15 mouse cellular contexts compared by ENCODE assay signal in genomic region chr17:46277586-46277985, GRCm38 (mm10). TPM values are rescaled to one million over a fixed set of nuclear protein-coding genes. Genes with fewer than 3 reads are reported as not detected.
DNase-seq lines count a peak whose midpoint lies in the region; ATAC-seq and TF ChIP-seq lines count a peak whose summit lies in the region.
"Had no signal": no experiment of that assay in that cellular context is flagged by ENCODE, and none has a peak within 500 bp of the region (broad histone marks: within the 10 kb centered on the region; RNA-seq: fewer than 3 reads in every experiment).

No protein-coding gene starts in this region.

- H3K9ac ChIP-seq in heart, embryonic 13.5 days = no peak overlapping the region
- H3K9ac ChIP-seq in limb, embryonic 13.5 days = peak overlapping the region; percentile 50; the same call in 1 of the 2 replicates
- H3K9ac ChIP-seq: forebrain, embryonic 13.5 days; lung, embryonic 14.5 days had no signal

- TF ChIP-seq CTCF in C2C12 (IDR thresholded peaks at IDR 0.05; ENCODE audit: control insufficient read depth, insufficient read depth, insufficient read length) = no peak

- H3K4me1 ChIP-seq in heart, embryonic 13.5 days = peaks cover 73% of the 10 kb centered on the region
- H3K4me1 ChIP-seq in heart, embryonic 10.5 days = peaks cover 48% of the 10 kb centered on the region
- peaks cover 62% of the 10 kb centered on the region for H3K4me1 ChIP-seq in limb, embryonic 13.5 days

- H3K27me3 ChIP-seq in heart, embryonic 13.5 days (replicated peaks) = no peaks in the 10 kb centered on the region
- no peaks in the 10 kb centered on the region for H3K27me3 ChIP-seq in heart, embryonic 10.5 days (ENCODE audit: insufficient read depth, poor library complexity, severe bottlenecking)
- no peaks in the 10 kb centered on the region for H3K27me3 ChIP-seq in C2C12 (ENCODE audit: control insufficient read depth, insufficient read depth, insufficient read length)
- H3K27me3 ChIP-seq in limb, embryonic 13.5 days = no peaks in the 10 kb centered on the region
- H3K27me3 ChIP-seq: forebrain, embryonic 13.5 days had no signal

- WGBS in heart, embryonic 13.5 days = 71% methylated on average over 4 of the region's 4 CpGs
- 67% methylated on average over 4 of the region's 4 CpGs for WGBS in heart, embryonic 10.5 days
- 15% methylated on average over 4 of the region's 4 CpGs for WGBS in limb, embryonic 13.5 days

- H3K79me3 ChIP-seq in C2C12 (ENCODE audit: low read depth) = peaks cover 66% of the 10 kb centered on the region

- no peak overlapping the region for H3K4me2 ChIP-seq in heart, embryonic 13.5 days
- peak overlapping the region; percentile 31; the same call in 1 of the 2 replicates for H3K4me2 ChIP-seq in limb, embryonic 13.5 days (replicated peaks)
- H3K4me2 ChIP-seq: forebrain, embryonic 13.5 days; lung, embryonic 14.5 days had no signal

- ATAC-seq in heart, embryonic 13.5 days (ENCODE audit: extremely low read depth, insufficient number of reproducible peaks, low FRiP score, low TSS enrichment) = no peak
- peak; percentile 43; the same call in 1 of the 2 replicates for ATAC-seq in limb, embryonic 13.5 days (ENCODE audit: low FRiP score, low read depth)
- ATAC-seq: forebrain, embryonic 13.5 days had no signal

- H3K79me2 ChIP-seq in C2C12 (ENCODE audit: control insufficient read depth, insufficient read depth) = peaks cover 83% of the 10 kb centered on the region

- no peak overlapping the region for H3K4me3 ChIP-seq in heart, embryonic 13.5 days
- no peak overlapping the region for H3K4me3 ChIP-seq in heart, embryonic 10.5 days
- no peak overlapping the region for H3K4me3 ChIP-seq in C2C12 (ENCODE audit: insufficient read depth, poor library complexity, severe bottlenecking)
- no peak overlapping the region for H3K4me3 ChIP-seq in limb, embryonic 13.5 days
- H3K4me3 ChIP-seq: forebrain, embryonic 13.5 days had no signal

- peaks cover 68% of the 10 kb centered on the region for H3K36me3 ChIP-seq in heart, embryonic 13.5 days
- peaks cover 62% of the 10 kb centered on the region for H3K36me3 ChIP-seq in heart, embryonic 10.5 days
- peaks cover 45% of the 10 kb centered on the region for H3K36me3 ChIP-seq in C2C12 (ENCODE audit: control insufficient read depth, insufficient read depth)
- H3K36me3 ChIP-seq in limb, embryonic 13.5 days = peaks cover 66% of the 10 kb centered on the region

- H3ac ChIP-seq in C2C12 (ENCODE audit: control insufficient read depth, insufficient read length, low read depth) = peak overlapping the region; percentile 62

- no peaks in the 10 kb centered on the region for H3K9me3 ChIP-seq in heart, embryonic 13.5 days
- no peaks in the 10 kb centered on the region for H3K9me3 ChIP-seq in heart, embryonic 10.5 days
- H3K9me3 ChIP-seq in limb, embryonic 13.5 days = no peaks in the 10 kb centered on the region
- H3K9me3 ChIP-seq: forebrain, embryonic 13.5 days had no signal

- H3K27ac ChIP-seq in heart, embryonic 13.5 days (replicated peaks) = peak overlapping the region; percentile 63
- no peak overlapping the region for H3K27ac ChIP-seq in heart, embryonic 10.5 days
- H3K27ac ChIP-seq in limb, embryonic 13.5 days = peak overlapping the region; percentile 67; the same call in 1 of the 2 replicates
- H3K27ac ChIP-seq: forebrain, embryonic 13.5 days had no signal

- DNase-seq in heart, embryonic 10.5 days (ENCODE audit: low spot score) = no peak
- DNase-seq in embryo, embryonic 10.5 days (ENCODE audit: low spot score) = peak; percentile 39
- no peak for DNase-seq in cerebellum, adult 9-11 months
- DNase-seq in adrenal gland, postnatal 14 days = no peak
- no peak for DNase-seq in layer of hippocampus, postnatal 25 days (ENCODE audit: extremely low spot score in 1 of 2, low spot score in 1 of 2)
- DNase-seq: cerebellum, adult 11 months; lung, embryonic 14.5 days had no signal

TF ChIP-seq in C2C12, 6 proteins besides CTCF, POLR2A, EP300 and RAD21:
- TF ChIP-seq CEBPB (IDR thresholded peaks at IDR 0.05; ENCODE audit: low read depth) (no peak), MAX (IDR thresholded peaks at IDR 0.05) (peak; percentile 53), USF1 (IDR thresholded peaks at IDR 0.05; ENCODE audit: low read depth) (no peak), MYOG (IDR thresholded peaks at IDR 0.05; ENCODE audit: control insufficient read depth, extremely low read depth, insufficient read length) (no peak)

RNA-seq across cellular contexts. Expression of gene Tjap1, which starts 5.2 kb away (rescaled TPM):
- polyA plus RNA-seq in heart, embryonic 13.5 days (2015; fragmentation: Nextera tagmentation; extraction: Ambion mirVana) = 35.7 and 37.1 TPM in 2 replicates
- 46.5 and 55.8 TPM in 2 replicates for polyA plus RNA-seq in heart, embryonic 10.5 days (2016; fragmentation: Nextera tagmentation; extraction: Ambion mirVana)
- polyA plus RNA-seq in C2C12 (2012; fragmentation: generic; extraction: Trizol) = 79.3 TPM
- 61.3 and 68.2 TPM in 2 replicates for polyA plus RNA-seq in limb, embryonic 13.5 days (2015; fragmentation: Nextera tagmentation; extraction: Ambion mirVana)
- total RNA-seq in adrenal gland, postnatal 14 days (2021) = 44.1 and 44.2 TPM in 2 replicates
- 10 to 100 TPM; 47.6 to 49.6 TPM for total RNA-seq in layer of hippocampus, postnatal 25 days (2021)

RNA-seq across cellular contexts. Expression of gene Dlk2, which starts 19.6 kb away (rescaled TPM):
- 0.35 and 0.47 TPM in 2 replicates for polyA plus RNA-seq in heart, embryonic 13.5 days (2015; fragmentation: Nextera tagmentation; extraction: Ambion mirVana)
- 0.36 and 0.77 TPM in 2 replicates for polyA plus RNA-seq in heart, embryonic 10.5 days (2016; fragmentation: Nextera tagmentation; extraction: Ambion mirVana)
- polyA plus RNA-seq in C2C12 (2012; fragmentation: generic; extraction: Trizol) = 14.7 TPM
- polyA plus RNA-seq in limb, embryonic 13.5 days (2015; fragmentation: Nextera tagmentation; extraction: Ambion mirVana) = 8.8 and 11.0 TPM in 2 replicates
- 0.41 and 0.44 TPM in 2 replicates for total RNA-seq in adrenal gland, postnatal 14 days (2021)
- total RNA-seq in layer of hippocampus, postnatal 25 days (2021) = 10 to 100 TPM; 45.3 to 47.0 TPM
- total RNA-seq: adrenal gland, postnatal 25 days; megakaryocyte-erythroid progenitor cell, adult 5-6 weeks had no signal
- polyA plus RNA-seq: kidney, embryonic 14.5 days had no signal

RNA-seq across cellular contexts. Expression of gene Lrrc73, which starts 24.3 kb away (rescaled TPM):
- polyA plus RNA-seq in heart, embryonic 13.5 days (2015; fragmentation: Nextera tagmentation; extraction: Ambion mirVana) = 0.59 and 0.88 TPM in 2 replicates
- polyA plus RNA-seq in heart, embryonic 10.5 days (2016; fragmentation: Nextera tagmentation; extraction: Ambion mirVana) = 0.33 and 0.38 TPM in 2 replicates
- 5.3 TPM for polyA plus RNA-seq in C2C12 (2012; fragmentation: generic; extraction: Trizol)
- polyA plus RNA-seq in limb, embryonic 13.5 days (2015; fragmentation: Nextera tagmentation; extraction: Ambion mirVana) = 0.69 and 1.4 TPM in 2 replicates
- total RNA-seq in adrenal gland, postnatal 14 days (2021) = 3.7 and 4.8 TPM in 2 replicates
- total RNA-seq in layer of hippocampus, postnatal 25 days (2021) = 10 to 100 TPM; 69.7 to 72.5 TPM
- total RNA-seq: common myeloid progenitor, adult 5-6 weeks had no signal

RNA-seq across cellular contexts. Expression of gene Yipf3, which starts 29.7 kb away (rescaled TPM):
- 80.3 and 83.1 TPM in 2 replicates for polyA plus RNA-seq in heart, embryonic 13.5 days (2015; fragmentation: Nextera tagmentation; extraction: Ambion mirVana)
- polyA plus RNA-seq in heart, embryonic 10.5 days (2016; fragmentation: Nextera tagmentation; extraction: Ambion mirVana) = 77.0 and 83.9 TPM in 2 replicates
- 78.3 TPM for polyA plus RNA-seq in C2C12 (2012; fragmentation: generic; extraction: Trizol)
- 104 and 110 TPM in 2 replicates for polyA plus RNA-seq in limb, embryonic 13.5 days (2015; fragmentation: Nextera tagmentation; extraction: Ambion mirVana)
- 135 and 137 TPM in 2 replicates for total RNA-seq in adrenal gland, postnatal 14 days (2021)
- 10 to 100 TPM; 83.8 to 97.4 TPM for total RNA-seq in layer of hippocampus, postnatal 25 days (2021)

RNA-seq across cellular contexts. Expression of gene Polr1c, which starts 29.7 kb away (rescaled TPM):
- 46.8 and 48.4 TPM in 2 replicates for polyA plus RNA-seq in heart, embryonic 13.5 days (2015; fragmentation: Nextera tagmentation; extraction: Ambion mirVana)
- 53.8 and 81.2 TPM in 2 replicates for polyA plus RNA-seq in heart, embryonic 10.5 days (2016; fragmentation: Nextera tagmentation; extraction: Ambion mirVana)
- 125 TPM for polyA plus RNA-seq in C2C12 (2012; fragmentation: generic; extraction: Trizol)
- 103 and 105 TPM in 2 replicates for polyA plus RNA-seq in limb, embryonic 13.5 days (2015; fragmentation: Nextera tagmentation; extraction: Ambion mirVana)
- 73.9 and 74.6 TPM in 2 replicates for total RNA-seq in adrenal gland, postnatal 14 days (2021)
- 10 to 100 TPM; 36.3 to 40.4 TPM for total RNA-seq in layer of hippocampus, postnatal 25 days (2021)
